Mouse (Mus musculus) macrophage (primary cell): ENCODE measurements around the gene Hspa14. TPM values are rescaled to one million over a fixed set of nuclear protein-coding genes. Genes with fewer than 3 reads are reported as not detected.

Source experiments
- H3K27ac ChIP-seq: fragments of 350-480 bp; formaldehyde crosslinking; 2 replicates; pipeline ENCODE4 v1.9.0; 2021
- H3K36me3 ChIP-seq: fragments of 350-480 bp; formaldehyde crosslinking; 2 replicates; pipeline ENCODE4 v1.9.0; 2021; ENCODE audit errors: inconsistent target
- H3K4me3 ChIP-seq: fragments of 350-480 bp; formaldehyde crosslinking; 2 replicates; pipeline ENCODE4 v1.9.0; 2021; ENCODE audit errors: inconsistent target
- H3K79me2 ChIP-seq: fragments of 350-480 bp; formaldehyde crosslinking; 2 replicates; pipeline ENCODE4 v1.9.0; 2021; ENCODE audit errors: inconsistent target
- WGBS: methylation state at CpG from one replicate; pipeline ENCODE4 v1.1.7; 2026; ENCODE audit warnings: inconsistent platforms; ENCODE audit not compliant: missing documents; 5-methylcytosine and 5-hydroxymethylcytosine counted together
- polyA plus RNA-seq: library from polyadenylated mRNA; stranded (reverse); fragments of 250-400 nt; gene quantifications from 3 replicates; pipeline ENCODE4 v1.2.4, GENCODE M21; 2018; ENCODE audit warnings: inconsistent platforms
- total RNA-seq, 78 experiments: library from RNA; depleted of rRNA; stranded (reverse); fragments of 250-400 nt; gene quantifications; 1 replicate in 9 of 78; 2 replicates in 24 of 78; 3 replicates in 43 of 78; 4 replicates in 2 of 78; pipeline ENCODE4 v1.2.4; 2018; ENCODE audit warnings: inconsistent platforms in 56 of 78

Hspa14 gene
- total RNA-seq (2018; cell fraction: chromatin; rRNA removed): 100 to 1,000 TPM in 16 of 26 experiments, 10 to 100 TPM in 10; 39.9 to 174 (median 111) TPM
- total RNA-seq (2018; cell fraction: cytosol; rRNA removed): 10 to 100 TPM; 21.5 to 37.9 (median 29.8) TPM
- 100 to 1,000 TPM in 1 of 26 experiments, 10 to 100 TPM in 25; 27.6 to 106 (median 58.2) TPM for total RNA-seq (2018; cell fraction: nucleus; rRNA removed)
- 31.7 to 48.6 TPM (median 31.8 TPM) in 3 replicates for polyA plus RNA-seq

GRCm38 (mm10) chr2:3512552-3513454, at the start of gene Hspa14, which contains the start of the genes Gm45902 and Cdnf:
Gene Hspa14, minus strand, starts transcription at chr2:3512814.
Gene Gm45902, minus strand, starts transcription at chr2:3512790.
Gene Cdnf, plus strand, starts transcription at chr2:3513030.
- Histone ChIP-seq H3K4me3 (peak within 1 kb of the TSS; percentile 99), H3K27ac (peak within 1 kb of the TSS; percentile 59), H3K36me3 (peaks cover 25% of the 10 kb centered on the region), H3K79me2 (peaks cover 47% of the 10 kb centered on the region)
- WGBS: 1% methylated on average over 60 of the region's 60 CpGs

- H3K36me3 ChIP-seq: no peaks in the 10 kb centered on the region
- no peaks in the 10 kb centered on the region for H3K79me2 ChIP-seq
- no peak overlapping the region for H3K27ac ChIP-seq
- no peak overlapping the region for H3K4me3 ChIP-seq
- WGBS: 19% methylated on average over 4 of the region's 4 CpGs
Observed at GRCm38 (mm10) chr2:3546588-3546987, 34.0 kb upstream of the Hspa14 start.

- Histone ChIP-seq H3K27ac (no peak overlapping the region), H3K79me2 (no peaks in the 10 kb centered on the region), H3K36me3 (no peaks in the 10 kb centered on the region), H3K4me3 (no peak overlapping the region)
- 36% methylated on average over 1 of the region's 2 CpGs for WGBS
Observed at GRCm38 (mm10) chr2:3546055-3546454, 33.4 kb upstream of the Hspa14 start.

GRCm38 (mm10) chr2:3541307-3542079, 28.9 kb upstream of the Hspa14 start:
- WGBS: 41% methylated on average over 9 of the region's 9 CpGs
- no peak overlapping the region for H3K27ac ChIP-seq
- H3K79me2 ChIP-seq: no peaks in the 10 kb centered on the region
- no peak overlapping the region for H3K4me3 ChIP-seq
- H3K36me3 ChIP-seq: no peaks in the 10 kb centered on the region

- 25% methylated on average over 6 of the region's 6 CpGs for whole genome bisulfite sequencing
- Histone ChIP-seq H3K4me3 (no peak overlapping the region; the same call in 1 of the 2 replicates), H3K79me2 (no peaks in the 10 kb centered on the region)
Observed at GRCm38 (mm10) chr2:3526288-3526687, 13.7 kb upstream of the Hspa14 start.

GRCm38 (mm10) chr2:3522558-3522957, 9.9 kb upstream of the Hspa14 start:
- H3K79me2 ChIP-seq: no peaks in the 10 kb centered on the region
- H3K4me3 ChIP-seq: no peak overlapping the region
- no peaks in the 10 kb centered on the region for H3K36me3 ChIP-seq
- H3K27ac ChIP-seq: no peak overlapping the region
- WGBS: 88% methylated on average over 4 of the region's 4 CpGs

More at GRCm38 (mm10) chr2:3526288-3526687, 13.7 kb upstream of the Hspa14 start:
- Histone ChIP-seq H3K36me3 (no peaks in the 10 kb centered on the region), H3K27ac (no peak overlapping the region)

GRCm38 (mm10) chr2:3512076-3512475, 538 bp downstream of the Hspa14 start:
- WGBS: 0% methylated on average over 15 of the region's 15 CpGs
- Histone ChIP-seq H3K27ac (peak overlapping the region; percentile 52), H3K36me3 (peaks cover 32% of the 10 kb centered on the region), H3K79me2 (peaks cover 51% of the 10 kb centered on the region), H3K4me3 (peak overlapping the region; percentile 99)

GRCm38 (mm10) chr2:3500886-3501285, 11.7 kb downstream of the Hspa14 start:
- no peak overlapping the region for H3K4me3 ChIP-seq
- peaks cover 62% of the 10 kb centered on the region for H3K36me3 ChIP-seq
- 80% methylated on average over 5 of the region's 5 CpGs for WGBS

GRCm38 (mm10) chr2:3499543-3499942, 13.1 kb downstream of the Hspa14 start:
- peaks cover 10% of the 10 kb centered on the region; the same call in 1 of the 2 replicates for H3K79me2 ChIP-seq
- peak overlapping the region; percentile 22; the same call in 1 of the 2 replicates for H3K27ac ChIP-seq
- peaks cover 62% of the 10 kb centered on the region for H3K36me3 ChIP-seq
- WGBS: 98% methylated on average over 6 of the region's 6 CpGs
- H3K4me3 ChIP-seq: no peak overlapping the region

More at GRCm38 (mm10) chr2:3500886-3501285, 11.7 kb downstream of the Hspa14 start:
- no peak overlapping the region for H3K27ac ChIP-seq
- H3K79me2 ChIP-seq: peaks cover 23% of the 10 kb centered on the region

GRCm38 (mm10) chr2:3493833-3494409, 18.7 kb downstream of the Hspa14 start:
- 83% methylated on average over 3 of the region's 3 CpGs for WGBS
- H3K4me3 ChIP-seq: no peak overlapping the region
- no peaks in the 10 kb centered on the region for H3K79me2 ChIP-seq
- peaks cover 75% of the 10 kb centered on the region for H3K36me3 ChIP-seq
- H3K27ac ChIP-seq: no peak overlapping the region

GRCm38 (mm10) chr2:3489816-3490215, 22.8 kb downstream of the Hspa14 start:
- H3K36me3 ChIP-seq: peaks cover 48% of the 10 kb centered on the region

GRCm38 (mm10) chr2:3480239-3480638, 32.4 kb downstream of the Hspa14 start:
- H3K36me3 ChIP-seq: no peaks in the 10 kb centered on the region
- no peaks in the 10 kb centered on the region for H3K79me2 ChIP-seq
- no peak overlapping the region for H3K27ac ChIP-seq
- 72% methylated on average over 3 of the region's 3 CpGs for WGBS
- no peak overlapping the region for H3K4me3 ChIP-seq

More at GRCm38 (mm10) chr2:3489816-3490215, 22.8 kb downstream of the Hspa14 start:
- H3K79me2 ChIP-seq: no peaks in the 10 kb centered on the region
- no peak overlapping the region for H3K27ac ChIP-seq
- no peak overlapping the region for H3K4me3 ChIP-seq
- 94% methylated on average over 3 of the region's 3 CpGs for WGBS

- H3K4me3 ChIP-seq: peak overlapping the region; percentile 60; the same call in 1 of the 2 replicates
- peak overlapping the region; percentile 54 for H3K27ac ChIP-seq
- 64% methylated on average over 3 of the region's 3 CpGs for WGBS
- peaks cover 21% of the 10 kb centered on the region for H3K79me2 ChIP-seq
- no peaks in the 10 kb centered on the region for H3K36me3 ChIP-seq
Observed at GRCm38 (mm10) chr2:3475746-3476251, 36.8 kb downstream of the Hspa14 start.

- Histone ChIP-seq H3K27ac (peak within 1 kb of the TSS; percentile 54), H3K79me2 (peaks cover 21% of the 10 kb centered on the region), H3K4me3 (peak within 1 kb of the TSS; percentile 60), H3K36me3 (no peaks in the 10 kb centered on the region)
- WGBS: under 1% methylated on average over 42 of the region's 42 CpGs
Observed at GRCm38 (mm10) chr2:3474861-3475283, 37.7 kb downstream of the Hspa14 start, which contains the start of gene Suv39h2. Gene Suv39h2, minus strand, starts transcription at chr2:3475031.
